Mouse (Mus musculus): ENCODE data around the gene Kcnc4. TPM values are rescaled to one million over a fixed set of nuclear protein-coding genes. Genes with fewer than 3 reads are reported as not detected.

Kcnc4 gene
- 10.1 and 10.4 TPM in 2 replicates for polyA plus RNA-seq (2015; fragmentation: Nextera tagmentation; extraction: Ambion mirVana)

DNA sequence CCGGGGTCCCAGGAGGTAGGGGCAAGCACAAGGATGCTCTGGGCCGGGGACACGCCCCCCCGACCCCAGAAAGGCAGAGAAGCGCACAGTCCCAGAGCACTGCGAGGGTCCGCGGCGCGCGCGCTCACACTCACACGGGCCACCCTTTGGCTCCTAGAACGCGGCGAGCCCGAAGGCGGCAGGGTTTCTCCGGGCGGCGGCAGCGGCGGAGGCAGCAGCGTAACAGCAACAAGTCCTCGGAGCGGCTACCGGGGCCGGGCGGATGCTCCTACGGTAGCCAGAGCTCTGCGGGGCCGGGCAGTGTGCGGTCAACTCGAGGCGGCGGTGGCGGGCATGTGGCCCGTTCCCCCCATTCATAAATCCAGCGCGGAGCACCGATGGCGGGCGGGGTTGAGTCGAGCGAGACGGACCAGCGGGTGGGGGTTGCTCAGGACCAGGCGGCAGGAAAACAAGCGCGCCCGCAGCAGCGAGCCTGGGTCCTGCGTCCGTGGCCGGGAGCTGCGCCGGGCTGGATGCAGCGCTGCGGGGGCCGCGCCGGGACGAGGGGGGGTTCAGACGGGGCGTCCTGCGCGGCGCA, at the start of gene Kcnc4:
Gene Kcnc4 (minus strand): TSS at position 357 of the 577 bp plus-strand sequence.
- H3K4me2 ChIP-seq, result peak within 1 kb of the TSS; percentile 98
- H3K4me1 ChIP-seq (replicated peaks), result peaks cover 44% of the 10 kb centered on the region
- no peaks in the 10 kb centered on the region for H3K36me3 ChIP-seq
- H3K27me3 ChIP-seq, result peaks cover 74% of the 10 kb centered on the region
- peak; percentile 39; the same call in 1 of the 2 replicates for ATAC-seq (ENCODE audit: low FRiP score, low read depth)
- H3K9ac ChIP-seq, result peak within 1 kb of the TSS; percentile 78
- H3K4me3 ChIP-seq, result peak within 1 kb of the TSS; percentile 61
- H3K27ac ChIP-seq (replicated peaks), result peak within 1 kb of the TSS; percentile 31; the same call in 1 of the 2 replicates
- under 1% methylated on average over 60 of the region's 68 CpGs for WGBS
- no peaks in the 10 kb centered on the region for H3K9me3 ChIP-seq

DNA sequence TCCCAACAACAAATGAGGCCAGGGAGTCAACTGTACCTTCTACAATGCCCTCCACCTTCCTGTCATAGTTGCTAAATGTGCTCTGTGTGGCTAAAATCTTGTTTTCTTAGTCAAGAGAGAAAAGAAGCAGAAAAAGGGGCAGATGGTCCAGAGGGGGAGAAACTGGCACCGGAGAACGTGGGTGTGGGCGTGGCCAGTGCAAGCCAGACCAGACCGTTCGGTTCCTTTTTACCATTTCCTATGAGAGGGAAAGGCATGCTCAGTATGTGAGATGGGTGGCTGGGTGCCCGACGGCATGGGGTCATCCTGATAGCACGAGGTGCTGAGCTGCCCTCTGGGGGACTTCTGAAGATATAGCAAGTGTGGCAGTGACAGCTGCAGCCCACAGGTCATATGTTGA, 49.3 kb upstream of the Kcnc4 start:
- no peak overlapping the region for H3K4me2 ChIP-seq
- H3K27me3 ChIP-seq, result no peaks in the 10 kb centered on the region
- WGBS, result 74% methylated on average over 8 of the region's 8 CpGs
- no peak overlapping the region for H3K27ac ChIP-seq (replicated peaks)
- no peak overlapping the region for H3K4me3 ChIP-seq
- no peak overlapping the region for H3K9ac ChIP-seq
- H3K4me1 ChIP-seq (replicated peaks), result peaks cover 22% of the 10 kb centered on the region
- no peaks in the 10 kb centered on the region for H3K9me3 ChIP-seq
- ATAC-seq (ENCODE audit: low FRiP score, low read depth), result no peak
- H3K36me3 ChIP-seq, result no peaks in the 10 kb centered on the region

DNA sequence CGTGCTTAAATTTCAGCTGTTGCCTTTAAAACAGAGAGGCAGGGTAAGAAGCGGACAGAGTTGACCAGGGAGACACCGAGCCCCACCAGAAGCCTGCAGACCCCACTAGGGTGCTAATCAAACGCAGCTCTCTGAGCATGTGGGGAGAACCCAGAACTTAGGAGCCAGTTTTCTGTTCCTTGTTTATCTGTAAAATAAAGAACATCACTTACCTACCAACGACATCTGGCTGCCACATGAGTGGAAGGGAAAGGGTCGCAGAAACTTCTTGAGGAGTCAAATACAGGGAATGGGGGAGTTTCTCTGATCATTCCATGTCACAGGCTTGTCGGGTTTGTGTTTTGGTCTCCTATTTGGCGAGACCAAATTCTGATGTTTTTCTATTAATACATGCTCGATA, 48.6 kb upstream of the Kcnc4 start:
- 92% methylated on average over 9 of the region's 9 CpGs for WGBS
- Histone ChIP-seq H3K27me3 (no peaks in the 10 kb centered on the region), H3K4me2 (no peak overlapping the region), H3K4me1 (replicated peaks) (peaks cover 18% of the 10 kb centered on the region), H3K9ac (no peak overlapping the region), H3K4me3 (no peak overlapping the region), H3K27ac (replicated peaks) (no peak overlapping the region), H3K9me3 (no peaks in the 10 kb centered on the region), H3K36me3 (no peaks in the 10 kb centered on the region)
- ATAC-seq (ENCODE audit: low FRiP score, low read depth), result no peak

DNA sequence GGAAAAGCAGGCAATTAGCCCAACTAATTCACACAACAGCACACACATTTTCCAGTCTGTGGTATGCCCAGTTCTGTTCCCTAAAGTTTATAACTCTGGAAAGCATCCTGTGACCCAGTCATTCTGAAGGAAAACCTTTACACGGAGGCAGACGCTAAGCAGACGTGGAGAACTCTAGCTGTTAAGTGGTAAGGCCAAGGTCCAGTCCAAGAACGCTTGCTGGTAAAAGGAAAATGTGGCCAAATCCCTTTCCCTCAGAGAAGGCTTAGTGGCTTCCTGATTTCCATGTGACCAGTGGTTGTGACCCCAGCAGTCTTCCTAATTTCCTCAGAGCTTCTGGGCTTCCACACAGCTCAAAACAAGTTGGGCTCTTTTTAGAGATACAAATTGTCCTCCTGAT, 47.2 kb upstream of the Kcnc4 start:
- no peak overlapping the region for H3K4me2 ChIP-seq
- no peaks in the 10 kb centered on the region for H3K27me3 ChIP-seq
- no peak overlapping the region; the same call in 1 of the 2 replicates for H3K27ac ChIP-seq (replicated peaks)
- 58% methylated on average over 4 of the region's 4 CpGs for WGBS
- no peak for ATAC-seq (ENCODE audit: low FRiP score, low read depth)
- peaks cover 32% of the 10 kb centered on the region for H3K4me1 ChIP-seq (replicated peaks)
- H3K36me3 ChIP-seq, result no peaks in the 10 kb centered on the region
- no peaks in the 10 kb centered on the region for H3K9me3 ChIP-seq
- no peak overlapping the region for H3K4me3 ChIP-seq
- no peak overlapping the region for H3K9ac ChIP-seq

DNA sequence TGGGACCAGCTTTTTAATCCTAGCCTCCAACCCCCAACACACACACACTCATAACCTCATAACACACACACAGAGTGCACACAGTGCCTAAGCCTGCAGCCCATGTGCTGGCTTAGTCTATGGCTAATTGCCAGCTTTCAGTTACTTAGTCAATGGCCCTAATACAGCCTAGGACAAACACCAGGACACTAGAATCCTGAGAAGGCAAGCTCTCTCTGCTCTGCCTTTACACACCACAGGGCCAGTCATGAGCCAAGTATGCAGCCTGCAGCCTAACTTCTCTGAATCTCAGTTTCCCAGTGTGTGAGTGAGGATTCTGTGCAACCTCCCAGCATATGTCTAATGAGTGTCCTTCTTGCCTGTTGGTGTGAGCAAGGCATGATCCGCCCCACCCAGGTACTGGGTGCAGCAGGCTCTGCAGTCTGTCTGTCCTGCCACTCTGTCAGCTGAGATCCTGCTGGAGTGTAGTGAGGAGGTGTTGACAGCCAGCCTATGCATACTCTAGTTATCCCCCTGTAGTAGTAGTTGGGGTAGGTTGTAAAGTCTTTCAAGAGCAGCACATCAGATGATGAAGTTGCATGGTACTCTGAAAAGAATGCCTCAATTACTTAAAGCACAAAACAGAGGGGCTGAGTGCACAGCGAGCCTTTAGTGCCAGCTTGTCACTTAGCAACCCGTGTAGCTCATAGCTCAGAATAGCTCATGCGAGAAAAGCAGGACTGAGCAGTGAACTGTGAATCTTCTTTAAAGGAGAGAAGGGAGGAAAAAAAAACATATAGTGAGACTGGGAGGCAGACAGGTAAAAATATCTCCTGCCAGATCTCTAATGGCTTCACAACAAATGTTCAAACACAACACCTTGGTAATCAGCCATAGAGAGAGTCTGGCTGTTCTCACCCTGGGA, 46.4 kb upstream of the Kcnc4 start:
- ATAC-seq (ENCODE audit: low FRiP score, low read depth), result peak; percentile 37; the same call in 1 of the 2 replicates
- Histone ChIP-seq H3K36me3 (no peaks in the 10 kb centered on the region), H3K4me2 (no peak overlapping the region), H3K9ac (no peak overlapping the region), H3K9me3 (no peaks in the 10 kb centered on the region), H3K4me1 (replicated peaks) (peaks cover 40% of the 10 kb centered on the region), H3K27me3 (no peaks in the 10 kb centered on the region), H3K27ac (replicated peaks) (peak overlapping the region; percentile 51), H3K4me3 (no peak overlapping the region)
- WGBS, result 27% methylated on average over 4 of the region's 4 CpGs

DNA sequence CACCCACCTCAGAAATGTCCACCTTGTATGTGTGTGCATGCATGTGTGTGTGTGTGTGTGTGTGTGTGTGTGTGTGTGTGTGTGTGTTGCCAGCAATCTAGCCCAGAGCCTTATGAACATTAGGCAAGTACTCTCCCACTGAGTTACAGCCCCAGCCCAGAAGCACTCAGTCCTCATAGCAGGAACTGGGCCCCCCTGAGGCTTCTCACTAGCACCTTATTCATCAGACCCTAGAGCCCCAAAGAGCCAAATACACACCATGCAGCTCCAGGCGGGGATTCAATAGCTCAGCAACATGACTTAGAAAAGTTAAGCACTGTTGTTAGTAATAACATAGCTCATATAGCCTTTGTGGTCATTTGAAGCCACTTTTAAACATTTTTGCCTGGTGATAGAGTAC, 45.2 kb upstream of the Kcnc4 start:
- Histone ChIP-seq H3K4me3 (no peak overlapping the region), H3K9me3 (no peaks in the 10 kb centered on the region), H3K36me3 (no peaks in the 10 kb centered on the region), H3K9ac (no peak overlapping the region), H3K4me2 (no peak overlapping the region), H3K27ac (replicated peaks) (no peak overlapping the region), H3K27me3 (no peaks in the 10 kb centered on the region), H3K4me1 (replicated peaks) (peaks cover 41% of the 10 kb centered on the region)
- no peak for ATAC-seq (ENCODE audit: low FRiP score, low read depth)
- 55% methylated on average over 1 of the region's 1 CpGs for WGBS

DNA sequence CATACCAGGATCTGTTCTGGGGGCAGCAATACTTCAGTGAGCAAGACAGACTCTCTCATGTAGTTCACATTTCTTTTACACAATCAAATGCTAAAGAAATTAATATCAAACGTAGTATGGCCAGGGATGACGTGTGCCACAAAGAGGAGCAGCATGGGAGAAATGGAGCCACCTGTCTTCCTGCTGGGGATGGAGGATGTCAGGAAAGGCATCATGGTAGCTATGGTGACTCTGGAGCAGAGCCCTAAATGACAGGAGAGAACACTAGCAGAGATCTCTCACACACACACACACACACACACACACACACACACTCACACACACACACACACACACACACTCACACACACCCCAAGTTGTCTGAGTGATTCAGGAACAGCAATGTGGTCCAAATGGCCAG, 44.4 kb upstream of the Kcnc4 start:
- H3K9ac ChIP-seq, result no peak overlapping the region
- no peaks in the 10 kb centered on the region for H3K27me3 ChIP-seq
- H3K27ac ChIP-seq (replicated peaks), result no peak overlapping the region
- no peaks in the 10 kb centered on the region for H3K9me3 ChIP-seq
- no peak overlapping the region for H3K4me3 ChIP-seq
- no peak for ATAC-seq (ENCODE audit: low FRiP score, low read depth)
- H3K36me3 ChIP-seq, result peaks cover 5% of the 10 kb centered on the region; the same call in 1 of the 2 replicates
- peaks cover 41% of the 10 kb centered on the region for H3K4me1 ChIP-seq (replicated peaks)
- H3K4me2 ChIP-seq, result no peak overlapping the region
- 56% methylated on average over 2 of the region's 2 CpGs for WGBS

DNA sequence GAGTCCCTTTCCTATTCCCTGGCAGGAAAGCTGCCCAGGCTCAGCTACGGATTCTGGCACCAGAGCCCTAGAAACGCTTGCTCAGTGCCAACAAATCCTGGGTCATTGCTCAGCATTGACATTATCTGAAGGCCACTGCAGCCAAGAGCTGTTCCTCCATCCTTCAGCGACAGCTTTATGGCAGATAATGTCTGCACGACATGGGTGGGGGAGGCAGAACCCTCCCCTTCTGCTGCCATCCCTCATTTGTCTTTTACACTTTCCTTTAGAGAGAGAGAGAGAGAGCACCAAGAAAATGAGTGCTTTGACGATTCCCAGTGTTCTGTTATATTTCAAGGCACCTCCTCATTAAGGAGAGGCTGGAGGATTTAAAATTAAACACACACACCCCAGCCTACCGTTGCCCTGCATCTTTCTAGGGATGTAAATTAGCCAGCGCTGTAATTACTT, 42.4 kb upstream of the Kcnc4 start:
- Histone ChIP-seq H3K9ac (no peak overlapping the region), H3K27ac (replicated peaks) (peak overlapping the region; percentile 63), H3K4me2 (no peak overlapping the region), H3K9me3 (no peaks in the 10 kb centered on the region), H3K4me1 (replicated peaks) (peaks cover 45% of the 10 kb centered on the region), H3K4me3 (no peak overlapping the region), H3K36me3 (peaks cover 7% of the 10 kb centered on the region; the same call in 1 of the 2 replicates), H3K27me3 (no peaks in the 10 kb centered on the region)
- WGBS, result 32% methylated on average over 7 of the region's 7 CpGs
- ATAC-seq (ENCODE audit: low FRiP score, low read depth), result peak; percentile 52; the same call in 1 of the 2 replicates

DNA sequence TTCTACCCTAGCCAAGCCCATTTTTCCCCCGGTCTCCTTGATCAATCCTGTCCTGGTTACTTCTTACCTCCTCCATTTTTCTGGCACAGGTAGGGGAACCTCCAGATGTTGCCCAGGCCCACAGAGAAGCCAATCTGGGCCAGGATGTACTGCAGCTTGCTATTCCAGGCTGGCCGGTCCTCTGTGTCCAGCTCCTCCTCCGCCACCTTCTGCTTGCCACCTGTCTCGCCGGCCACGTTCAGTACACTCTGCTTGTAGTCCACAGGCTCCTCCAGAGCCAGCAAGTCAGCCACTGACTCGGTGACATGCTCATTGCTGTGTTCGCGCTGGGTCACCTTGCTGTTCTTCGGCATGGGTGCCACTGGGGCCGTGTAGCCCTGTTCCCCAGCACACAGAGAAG, 40.9 kb upstream of the Kcnc4 start:
- H3K27ac ChIP-seq (replicated peaks), result no peak overlapping the region
- no peaks in the 10 kb centered on the region for H3K9me3 ChIP-seq
- H3K4me2 ChIP-seq, result no peak overlapping the region
- H3K36me3 ChIP-seq, result peaks cover 10% of the 10 kb centered on the region; the same call in 1 of the 2 replicates
- ATAC-seq (ENCODE audit: low FRiP score, low read depth), result no peak
- no peaks in the 10 kb centered on the region for H3K27me3 ChIP-seq
- WGBS, result 90% methylated on average over 11 of the region's 11 CpGs
- H3K4me1 ChIP-seq (replicated peaks), result peaks cover 44% of the 10 kb centered on the region
- no peak overlapping the region for H3K9ac ChIP-seq
- no peak overlapping the region for H3K4me3 ChIP-seq

DNA sequence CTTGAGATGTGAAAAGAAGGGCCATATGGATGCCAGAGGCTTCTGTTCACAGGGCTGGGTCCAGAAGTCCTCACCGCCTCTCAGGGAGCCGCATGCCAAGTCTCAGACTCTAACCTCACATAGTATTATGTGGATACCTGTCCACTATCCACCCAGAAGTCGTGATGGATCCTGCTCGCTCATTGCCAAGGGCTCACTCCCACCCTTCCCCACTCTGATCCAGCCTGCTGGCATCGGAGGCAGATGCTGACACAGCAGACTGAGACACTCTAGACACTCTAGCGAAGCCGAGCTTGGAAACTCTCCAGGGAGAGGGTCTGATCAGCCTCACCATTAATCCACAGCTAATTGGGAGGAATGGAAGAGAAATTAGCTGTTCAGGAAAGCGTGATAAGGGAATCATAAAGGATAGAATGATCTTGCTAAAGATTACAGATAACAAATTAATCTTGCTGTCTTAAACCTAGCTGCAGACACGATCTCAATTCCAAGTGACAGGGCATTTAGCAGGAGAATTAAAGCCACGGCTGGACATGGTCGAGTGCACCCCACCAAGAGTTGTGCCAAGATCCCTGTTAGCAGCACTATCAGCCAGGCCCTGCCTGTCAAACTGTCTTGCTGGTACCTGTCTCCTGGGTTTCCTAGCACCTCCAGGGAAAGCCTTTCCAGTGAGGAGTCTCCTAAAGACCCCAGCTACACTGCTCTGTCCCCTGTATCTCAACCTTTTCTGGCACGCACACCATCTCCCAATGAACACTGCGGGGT, 36.9 kb upstream of the Kcnc4 start:
- WGBS, result 41% methylated on average over 13 of the region's 13 CpGs
- peak; percentile 61 for ATAC-seq (ENCODE audit: low FRiP score, low read depth)
- H3K27me3 ChIP-seq, result no peaks in the 10 kb centered on the region; the same call in 1 of the 2 replicates
- H3K9me3 ChIP-seq, result no peaks in the 10 kb centered on the region
- 0 out of 2 replicates have a peak overlapping the region, but pooled peaks have one; percentile 10 for H3K27ac ChIP-seq (replicated peaks)
- H3K9ac ChIP-seq, result no peak overlapping the region
- H3K36me3 ChIP-seq, result peaks cover 25% of the 10 kb centered on the region; the same call in 1 of the 2 replicates
- H3K4me2 ChIP-seq, result no peak overlapping the region
- no peak overlapping the region for H3K4me3 ChIP-seq
- peaks cover 41% of the 10 kb centered on the region for H3K4me1 ChIP-seq (replicated peaks)

DNA sequence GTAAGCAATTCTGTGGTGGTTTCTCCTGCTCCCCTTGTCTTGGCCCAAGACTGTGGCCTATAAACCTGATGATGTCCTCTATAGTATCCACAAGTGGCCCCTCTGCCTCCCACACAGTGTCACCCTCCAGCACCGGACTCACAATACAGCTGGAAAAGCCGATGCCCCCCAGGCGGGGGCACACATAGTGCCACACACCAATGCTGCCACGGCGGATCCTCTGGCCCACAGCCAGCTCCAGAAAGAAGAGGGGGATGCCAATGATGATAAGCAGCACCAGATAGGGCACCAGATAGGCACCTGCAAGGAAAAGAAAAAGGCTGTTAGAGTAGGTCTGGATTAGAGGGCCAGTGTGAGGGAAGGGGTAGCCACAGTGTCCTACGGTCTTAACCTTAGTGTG, 36.2 kb upstream of the Kcnc4 start:
- H3K4me3 ChIP-seq, result no peak overlapping the region
- H3K27ac ChIP-seq (replicated peaks), result no peak overlapping the region
- H3K36me3 ChIP-seq, result peaks cover 25% of the 10 kb centered on the region; the same call in 1 of the 2 replicates
- H3K27me3 ChIP-seq, result no peaks in the 10 kb centered on the region; the same call in 1 of the 2 replicates
- H3K4me2 ChIP-seq, result no peak overlapping the region
- ATAC-seq (ENCODE audit: low FRiP score, low read depth), result no peak
- H3K9me3 ChIP-seq, result no peaks in the 10 kb centered on the region
- WGBS, result 76% methylated on average over 6 of the region's 6 CpGs
- H3K4me1 ChIP-seq (replicated peaks), result peaks cover 42% of the 10 kb centered on the region
- no peak overlapping the region for H3K9ac ChIP-seq
